Mouse (Mus musculus): ENCODE data around the gene Jpt2. TPM values are rescaled to one million over a fixed set of nuclear protein-coding genes. Genes with fewer than 3 reads are reported as not detected.

Gene Jpt2
- 50.0 and 59.8 TPM in 2 replicates for polyA plus RNA-seq (2014; fragmentation: Nextera tagmentation; extraction: Ambion mirVana)

DNA sequence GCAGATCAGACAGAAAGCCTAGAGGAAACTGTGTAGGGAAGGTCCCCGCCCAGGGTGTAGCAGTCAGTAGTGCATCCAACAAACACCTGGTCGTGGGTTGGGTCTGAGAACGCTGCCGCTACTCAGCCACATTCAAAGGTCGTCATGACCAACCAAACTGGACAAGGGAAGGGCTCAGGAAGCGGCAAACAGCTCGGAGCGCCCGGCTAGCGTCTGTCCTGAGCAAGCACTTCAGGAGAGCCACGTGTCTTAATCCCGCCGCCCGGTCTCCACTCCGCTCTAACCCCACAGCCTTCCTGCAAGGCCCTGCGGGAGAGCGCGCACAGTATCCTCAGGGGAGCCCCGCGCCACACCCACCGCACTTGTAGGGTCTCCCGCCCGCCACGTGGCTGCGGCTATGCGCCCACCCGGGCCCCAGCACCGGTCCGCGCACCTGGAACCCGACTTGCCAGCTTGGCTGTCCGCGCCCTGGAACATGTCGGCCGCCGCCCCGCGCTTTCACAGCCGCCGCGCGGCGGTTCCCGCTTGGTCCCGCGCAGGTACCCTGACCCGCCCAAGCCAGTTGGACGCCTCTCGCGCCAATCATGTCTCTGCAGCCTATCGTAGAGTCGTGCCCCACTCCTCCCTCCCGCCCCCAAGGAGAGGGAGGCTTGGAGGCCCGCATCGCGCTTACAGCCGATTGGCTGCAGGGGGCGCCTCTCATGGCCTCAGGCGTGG lies at the start of gene Jpt2:
Gene Jpt2 (minus strand): TSS at position 555 of the 717 bp plus-strand sequence.
- peaks cover 11% of the 10 kb centered on the region; the same call in 1 of the 2 replicates for H3K4me1 ChIP-seq (ENCODE audit: control insufficient read depth, insufficient read depth, low read length)
- peak; percentile 100 for ATAC-seq (ENCODE audit: low read depth)
- under 1% methylated on average over 48 of the region's 59 CpGs for WGBS

DNA sequence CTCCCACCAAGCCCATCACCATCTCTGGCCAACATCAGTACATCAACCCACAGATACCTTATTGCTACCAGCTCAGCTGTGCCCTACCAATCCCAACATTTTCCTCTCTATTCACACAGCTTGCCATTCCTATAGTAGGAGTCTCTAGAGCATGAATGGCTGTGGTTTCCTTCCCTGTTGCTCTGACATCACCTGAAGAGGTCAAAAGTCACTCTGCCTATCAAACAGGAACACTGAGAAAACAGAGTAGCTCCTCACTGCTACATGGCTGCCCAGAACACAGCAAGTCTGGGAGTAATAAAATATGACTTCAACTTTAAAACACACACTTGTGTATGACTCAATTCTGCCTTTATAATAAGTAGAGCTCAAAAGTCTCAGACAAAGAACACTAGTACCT lies 47.0 kb upstream of the Jpt2 start:
- H3K27ac ChIP-seq (ENCODE audit: low read depth, low read length) = no peak overlapping the region
- no peak for ATAC-seq (ENCODE audit: low read depth)
- H3K4me2 ChIP-seq (ENCODE audit: low read depth, low read length) = no peak overlapping the region
- H3K27me3 ChIP-seq (ENCODE audit: control insufficient read depth, insufficient read depth, low read length) = no peaks in the 10 kb centered on the region
- no peaks in the 10 kb centered on the region for H3K9me3 ChIP-seq (ENCODE audit: control insufficient read depth, low read length)
- no peak overlapping the region for H3K9ac ChIP-seq (replicated peaks; ENCODE audit: low read depth, low read length)
- H3K4me3 ChIP-seq (ENCODE audit: low read depth, low read length) = no peak overlapping the region
- peaks cover 18% of the 10 kb centered on the region for H3K36me3 ChIP-seq (ENCODE audit: control insufficient read depth, insufficient read depth, low read length)
- no peaks in the 10 kb centered on the region for H3K4me1 ChIP-seq (ENCODE audit: control insufficient read depth, insufficient read depth, low read length)

More for the DNA sequence above, at the start of gene Jpt2:
- Histone ChIP-seq H3K4me3 (ENCODE audit: low read depth, low read length) (peak within 1 kb of the TSS; percentile 87), H3K9me3 (ENCODE audit: control insufficient read depth, low read length) (no peaks in the 10 kb centered on the region), H3K9ac (replicated peaks; ENCODE audit: low read depth, low read length) (peak within 1 kb of the TSS; percentile 76), H3K27me3 (ENCODE audit: control insufficient read depth, insufficient read depth, low read length) (no peaks in the 10 kb centered on the region), H3K36me3 (ENCODE audit: control insufficient read depth, insufficient read depth, low read length) (peaks cover 37% of the 10 kb centered on the region), H3K4me2 (ENCODE audit: low read depth, low read length) (peak within 1 kb of the TSS; percentile 76), H3K27ac (ENCODE audit: low read depth, low read length) (peak within 1 kb of the TSS; percentile 81)

DNA sequence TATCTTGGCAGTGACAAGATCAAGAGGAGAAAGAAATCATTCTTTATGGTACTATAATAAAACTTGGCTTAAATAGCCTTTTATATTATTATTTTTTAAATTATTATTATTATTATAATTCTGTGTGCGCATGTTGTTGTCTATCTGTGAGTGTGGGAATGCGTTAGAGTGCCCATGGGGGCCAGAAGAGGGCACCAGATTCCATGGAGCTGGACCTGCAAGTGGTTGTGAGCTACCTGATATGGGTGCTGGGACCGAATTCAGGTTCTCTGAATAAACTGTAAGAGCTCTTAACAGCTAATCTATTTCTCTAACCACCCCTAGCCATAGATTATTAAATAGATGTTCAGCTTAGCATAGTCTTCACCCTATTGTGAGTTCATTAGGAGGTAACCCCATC lies 44.6 kb upstream of the Jpt2 start:
- H3K4me3 ChIP-seq (ENCODE audit: low read depth, low read length) = no peak overlapping the region
- no peaks in the 10 kb centered on the region for H3K27me3 ChIP-seq (ENCODE audit: control insufficient read depth, insufficient read depth, low read length)
- ATAC-seq (ENCODE audit: low read depth) = no peak
- no peak overlapping the region for H3K4me2 ChIP-seq (ENCODE audit: low read depth, low read length)
- H3K27ac ChIP-seq (ENCODE audit: low read depth, low read length) = no peak overlapping the region
- WGBS = 98% methylated on average over 3 of the region's 3 CpGs
- no peaks in the 10 kb centered on the region for H3K9me3 ChIP-seq (ENCODE audit: control insufficient read depth, low read length)
- H3K9ac ChIP-seq (replicated peaks; ENCODE audit: low read depth, low read length) = no peak overlapping the region
- H3K4me1 ChIP-seq (ENCODE audit: control insufficient read depth, insufficient read depth, low read length) = no peaks in the 10 kb centered on the region
- H3K36me3 ChIP-seq (ENCODE audit: control insufficient read depth, insufficient read depth, low read length) = peaks cover 13% of the 10 kb centered on the region

DNA sequence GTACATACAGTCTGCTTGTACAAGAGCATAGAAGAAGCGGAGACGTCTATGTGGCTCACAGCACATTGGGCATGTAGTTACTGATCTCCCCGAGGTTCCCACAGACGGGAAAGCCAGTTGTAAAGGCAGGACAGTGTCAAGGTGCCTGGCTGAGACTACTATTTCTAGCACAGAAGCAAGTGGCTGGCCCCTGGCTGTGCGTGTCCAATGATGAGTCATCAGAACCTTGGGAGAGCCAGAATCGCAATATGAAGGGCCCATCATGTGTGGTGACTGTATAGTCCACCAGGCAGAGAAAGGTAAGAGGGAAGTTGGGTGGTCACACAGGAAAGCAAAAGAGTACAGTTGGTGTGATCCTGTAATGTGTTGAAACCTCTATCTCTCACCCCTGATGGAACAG lies 34.2 kb upstream of the Jpt2 start:
- Histone ChIP-seq H3K4me3 (ENCODE audit: low read depth, low read length) (no peak overlapping the region), H3K9ac (replicated peaks; ENCODE audit: low read depth, low read length) (no peak overlapping the region), H3K27me3 (ENCODE audit: control insufficient read depth, insufficient read depth, low read length) (no peaks in the 10 kb centered on the region), H3K27ac (ENCODE audit: low read depth, low read length) (no peak overlapping the region), H3K36me3 (ENCODE audit: control insufficient read depth, insufficient read depth, low read length) (peaks cover 83% of the 10 kb centered on the region), H3K4me2 (ENCODE audit: low read depth, low read length) (no peak overlapping the region), H3K4me1 (ENCODE audit: control insufficient read depth, insufficient read depth, low read length) (no peaks in the 10 kb centered on the region), H3K9me3 (ENCODE audit: control insufficient read depth, low read length) (no peaks in the 10 kb centered on the region)
- 98% methylated on average over 6 of the region's 6 CpGs for WGBS
- ATAC-seq (ENCODE audit: low read depth) = no peak

DNA sequence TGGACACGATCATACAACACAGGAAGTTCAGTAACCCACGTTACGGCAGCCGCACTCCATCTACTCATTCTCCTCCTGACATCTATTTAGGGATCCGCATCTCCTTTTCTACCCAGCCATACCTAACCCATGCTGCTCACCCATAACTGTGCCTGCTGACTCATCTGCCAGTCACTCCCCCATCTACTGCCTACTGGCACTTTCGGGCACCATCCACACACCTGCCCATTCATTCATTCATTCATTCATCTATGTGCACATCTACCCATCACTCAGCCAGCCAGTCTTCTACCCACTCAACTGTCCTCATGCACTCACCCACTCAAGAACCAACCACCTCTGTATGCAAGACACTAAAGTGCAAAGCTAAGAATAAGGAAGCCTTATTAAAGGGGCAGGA lies 26.7 kb upstream of the Jpt2 start:
- WGBS = 98% methylated on average over 6 of the region's 6 CpGs
- ATAC-seq (ENCODE audit: low read depth) = no peak

DNA sequence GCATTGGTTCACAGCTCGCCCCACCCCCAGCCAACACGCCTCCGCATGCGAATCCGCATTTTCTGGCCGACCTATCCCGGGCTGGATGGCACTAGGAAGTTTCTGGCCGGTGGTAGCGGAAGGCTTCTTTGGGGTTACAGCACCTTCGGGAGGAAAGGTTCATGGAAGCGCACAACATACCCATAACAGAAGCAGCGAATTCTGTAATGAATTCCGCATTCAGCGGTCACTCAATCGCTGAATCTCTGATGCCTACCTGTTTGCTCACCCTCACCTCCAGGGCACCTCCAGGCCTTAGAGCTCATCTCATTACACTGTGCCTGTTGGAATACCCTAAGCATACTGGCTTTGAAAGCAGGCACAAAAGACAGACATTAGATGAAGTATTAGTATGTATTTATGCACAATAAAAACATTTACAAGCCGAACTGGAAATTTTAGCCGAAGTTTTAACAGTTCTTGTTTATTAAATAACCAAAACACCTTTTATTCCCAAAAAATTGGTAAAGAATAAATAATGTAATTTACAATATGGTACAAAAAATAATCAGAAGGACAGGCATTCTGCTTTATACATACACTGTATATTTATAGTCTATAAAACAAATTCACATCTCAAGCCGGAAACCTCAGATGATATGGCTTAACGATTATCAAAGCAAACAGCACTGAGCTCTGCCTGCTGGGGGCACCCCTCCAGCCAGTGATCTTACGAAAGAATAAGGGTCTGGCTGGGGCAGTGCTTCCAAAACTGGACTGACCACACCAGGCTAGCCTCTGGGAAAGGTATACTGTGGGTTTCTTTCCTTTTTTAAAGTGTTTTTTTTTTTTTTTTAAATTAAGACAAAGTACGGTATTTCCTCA lies 595 bp upstream of the Jpt2 start:
- no peak overlapping the region for H3K27ac ChIP-seq (ENCODE audit: low read depth, low read length)
- H3K9ac ChIP-seq (replicated peaks; ENCODE audit: low read depth, low read length) = no peak overlapping the region
- peak overlapping the region; percentile 76 for H3K4me2 ChIP-seq (ENCODE audit: low read depth, low read length)
- WGBS = 16% methylated on average over 21 of the region's 21 CpGs
- no peaks in the 10 kb centered on the region for H3K27me3 ChIP-seq (ENCODE audit: control insufficient read depth, insufficient read depth, low read length)
- peak; percentile 36; the same call in 1 of the 2 replicates for ATAC-seq (ENCODE audit: low read depth)
- H3K4me1 ChIP-seq (ENCODE audit: control insufficient read depth, insufficient read depth, low read length) = peaks cover 11% of the 10 kb centered on the region; the same call in 1 of the 2 replicates
- peak overlapping the region; percentile 87 for H3K4me3 ChIP-seq (ENCODE audit: low read depth, low read length)
- no peaks in the 10 kb centered on the region for H3K9me3 ChIP-seq (ENCODE audit: control insufficient read depth, low read length)
- H3K36me3 ChIP-seq (ENCODE audit: control insufficient read depth, insufficient read depth, low read length) = peaks cover 37% of the 10 kb centered on the region

More for the DNA sequence above, 26.7 kb upstream of the Jpt2 start:
- Histone ChIP-seq H3K4me1 (ENCODE audit: control insufficient read depth, insufficient read depth, low read length) (no peaks in the 10 kb centered on the region), H3K4me3 (ENCODE audit: low read depth, low read length) (no peak overlapping the region), H3K27ac (ENCODE audit: low read depth, low read length) (no peak overlapping the region), H3K27me3 (ENCODE audit: control insufficient read depth, insufficient read depth, low read length) (no peaks in the 10 kb centered on the region), H3K4me2 (ENCODE audit: low read depth, low read length) (no peak overlapping the region), H3K36me3 (ENCODE audit: control insufficient read depth, insufficient read depth, low read length) (peaks cover 82% of the 10 kb centered on the region), H3K9ac (replicated peaks; ENCODE audit: low read depth, low read length) (no peak overlapping the region), H3K9me3 (ENCODE audit: control insufficient read depth, low read length) (no peaks in the 10 kb centered on the region)

DNA sequence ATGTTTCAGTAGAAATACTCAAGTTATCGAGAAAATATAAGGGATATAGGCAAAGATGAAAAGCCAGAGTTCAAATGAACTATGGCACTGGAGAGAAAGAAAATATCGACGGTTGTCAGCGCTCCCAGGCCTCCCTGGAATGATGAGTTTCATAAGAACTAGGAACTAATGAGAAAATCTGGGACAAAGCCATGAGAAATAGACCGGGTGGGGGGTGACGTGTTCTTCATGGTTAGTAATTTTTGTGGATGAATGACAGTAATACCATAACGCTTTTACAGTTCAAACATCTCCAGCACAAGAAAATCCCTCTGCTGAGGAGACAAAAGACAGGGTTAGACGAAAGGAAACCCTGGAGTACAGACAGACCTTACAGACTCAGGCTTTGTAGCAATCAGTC lies 1.1 kb downstream of the Jpt2 start:
- peak overlapping the region; percentile 76 for H3K4me2 ChIP-seq (ENCODE audit: low read depth, low read length)
- H3K9ac ChIP-seq (replicated peaks; ENCODE audit: low read depth, low read length) = peak overlapping the region; percentile 76
- 29% methylated on average over 8 of the region's 8 CpGs for WGBS
- H3K9me3 ChIP-seq (ENCODE audit: control insufficient read depth, low read length) = no peaks in the 10 kb centered on the region
- peaks cover 11% of the 10 kb centered on the region; the same call in 1 of the 2 replicates for H3K4me1 ChIP-seq (ENCODE audit: control insufficient read depth, insufficient read depth, low read length)
- peaks cover 34% of the 10 kb centered on the region for H3K36me3 ChIP-seq (ENCODE audit: control insufficient read depth, insufficient read depth, low read length)
- peak overlapping the region; percentile 87 for H3K4me3 ChIP-seq (ENCODE audit: low read depth, low read length)
- H3K27ac ChIP-seq (ENCODE audit: low read depth, low read length) = no peak overlapping the region
- H3K27me3 ChIP-seq (ENCODE audit: control insufficient read depth, insufficient read depth, low read length) = no peaks in the 10 kb centered on the region
- ATAC-seq (ENCODE audit: low read depth) = no peak

DNA sequence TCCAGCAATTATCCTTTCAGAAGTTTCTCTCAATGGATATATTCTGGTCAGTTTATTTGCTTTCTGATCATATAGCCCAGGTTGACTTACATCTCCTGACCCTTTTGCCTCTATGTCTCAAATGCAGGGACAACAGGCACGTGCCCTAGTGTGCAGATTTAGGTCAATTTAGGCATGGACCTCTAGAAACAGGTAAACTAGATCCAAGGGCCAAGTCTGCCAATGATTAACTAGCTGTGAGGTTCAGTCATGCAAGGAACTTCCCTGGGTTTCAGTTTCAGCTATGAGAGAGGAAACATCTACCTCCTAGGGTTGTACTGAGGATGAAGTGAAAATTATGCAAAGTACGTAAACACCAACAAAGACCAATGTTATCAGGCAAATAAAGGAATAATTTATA lies 7.2 kb downstream of the Jpt2 start:
- H3K4me2 ChIP-seq (ENCODE audit: low read depth, low read length) = no peak overlapping the region
- H3K4me3 ChIP-seq (ENCODE audit: low read depth, low read length) = no peak overlapping the region
- H3K9ac ChIP-seq (replicated peaks; ENCODE audit: low read depth, low read length) = no peak overlapping the region
- ATAC-seq (ENCODE audit: low read depth) = no peak
- H3K27me3 ChIP-seq (ENCODE audit: control insufficient read depth, insufficient read depth, low read length) = no peaks in the 10 kb centered on the region
- H3K4me1 ChIP-seq (ENCODE audit: control insufficient read depth, insufficient read depth, low read length) = no peaks in the 10 kb centered on the region
- no peaks in the 10 kb centered on the region for H3K9me3 ChIP-seq (ENCODE audit: control insufficient read depth, low read length)
- H3K36me3 ChIP-seq (ENCODE audit: control insufficient read depth, insufficient read depth, low read length) = peaks cover 33% of the 10 kb centered on the region
- H3K27ac ChIP-seq (ENCODE audit: low read depth, low read length) = no peak overlapping the region
- 96% methylated on average over 2 of the region's 2 CpGs for WGBS

DNA sequence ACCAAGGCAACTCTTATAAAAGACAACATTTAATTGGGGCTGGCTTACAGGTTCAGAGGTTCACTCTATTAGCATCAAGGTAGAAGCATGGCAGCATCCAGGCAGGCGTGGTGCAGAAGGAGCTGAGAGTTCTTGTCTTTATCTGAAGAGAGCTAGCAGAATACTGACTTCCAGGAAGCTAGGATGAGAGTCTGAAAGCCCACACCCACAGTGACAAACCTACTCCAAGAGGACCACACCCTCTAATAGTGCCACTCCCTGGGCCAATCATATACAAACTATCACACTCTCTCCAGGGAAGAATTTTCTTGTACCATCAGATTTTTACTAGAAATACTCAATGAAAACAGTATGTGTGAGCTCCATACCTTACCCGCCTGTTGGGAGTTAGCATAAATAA lies 9.8 kb downstream of the Jpt2 start:
- peaks cover 43% of the 10 kb centered on the region for H3K36me3 ChIP-seq (ENCODE audit: control insufficient read depth, insufficient read depth, low read length)
- WGBS = 91% methylated on average over 2 of the region's 2 CpGs

More for the DNA sequence above, 9.8 kb downstream of the Jpt2 start:
- Histone ChIP-seq H3K4me1 (ENCODE audit: control insufficient read depth, insufficient read depth, low read length) (no peaks in the 10 kb centered on the region), H3K9ac (replicated peaks; ENCODE audit: low read depth, low read length) (no peak overlapping the region), H3K27me3 (ENCODE audit: control insufficient read depth, insufficient read depth, low read length) (no peaks in the 10 kb centered on the region), H3K4me2 (ENCODE audit: low read depth, low read length) (no peak overlapping the region), H3K4me3 (ENCODE audit: low read depth, low read length) (no peak overlapping the region), H3K9me3 (ENCODE audit: control insufficient read depth, low read length) (no peaks in the 10 kb centered on the region), H3K27ac (ENCODE audit: low read depth, low read length) (no peak overlapping the region)
- ATAC-seq (ENCODE audit: low read depth) = no peak

Measured in neural tube, embryonic 14.5 days (tissue).